Mouse (Mus musculus) heart, postnatal 10 days (tissue): Measurements from ENCODE around the gene Slc4a1. TPM values are rescaled to one million over a fixed set of nuclear protein-coding genes. Genes with fewer than 3 reads are reported as not detected.

Experiments used
- DNase-seq, 2 experiments: peaks; one replicate each; pipeline ENCODE4 v3.0.0; 2021
- intact Hi-C: fragments of 180-260 bp; cut with DNase I; formaldehyde crosslinking; loops from one replicate; pipeline ENCODE4 v1.15.1; 2025
- microRNA-seq, 2 experiments: library from miRNA; unstranded; fragments of <30 nt; microRNA quantifications; one replicate each; pipeline ENCODE4 v1.2.0; 2022
- total RNA-seq, 2 experiments: library from RNA; stranded (reverse); gene quantifications; 2 replicates each; pipeline ENCODE4 v1.2.3; 2021

Slc4a1 gene
- total RNA-seq, 2 experiments from 2014 or later: 3.5 to 13.0 TPM

GRCm38 (mm10) chr11:102310768-102311695 is 55.0 kb downstream of the Slc4a1 start:
- intact Hi-C loops: loop anchor here (10.0 kb wide), 1 partner anchor 244 kb away; the partner anchor contains the start of gene Gpatch8
- DNase-seq: no peak

- DNase-seq: no peak
- intact Hi-C loops: loop anchor here (1.0 to 10.0 kb wide), 3 partner anchors 101 to 245 kb away; partner anchors contain the start of genes Gpatch8 and Grn
These were observed 56.0 kb downstream of the Slc4a1 start for GRCm38 (mm10) chr11:102309821-102310617.

- intact Hi-C loops: loop anchor here (1.0 to 2.0 kb wide), 2 partner anchors 102 to 122 kb away; partner anchors contain the start of gene Grn
- DNase-seq: peak; percentile 97 to 98
These were observed 57.0 kb downstream of the Slc4a1 start for GRCm38 (mm10) chr11:102308979-102309378.

GRCm38 (mm10) chr11:102308104-102308503 is 57.9 kb downstream of the Slc4a1 start:
- intact Hi-C loops: loop anchor here (2.0 kb wide), 1 partner anchor 123 kb away; the partner anchor contains the start of gene Grn
- no peak for DNase-seq

GRCm38 (mm10) chr11:102305359-102305758 is 60.6 kb downstream of the Slc4a1 start:
- intact Hi-C loops: no loop called here
- no peak for DNase-seq

GRCm38 (mm10) chr11:102304141-102304540 is 61.9 kb downstream of the Slc4a1 start:
- no peak for DNase-seq
- intact Hi-C loops: no loop called here

GRCm38 (mm10) chr11:102299839-102300238 is 66.2 kb downstream of the Slc4a1 start:
- intact Hi-C loops: no loop called here
- peak; percentile 57 to 79 for DNase-seq

Small RNAs within 50 kb of the gene (microRNA-seq; reads per million reads assigned to microRNA genes)
- 0.35 to 0.71 reads per million in 2 experiments for gene Mir6930

Other genes starting within 250 kb of the Slc4a1 start
- gene Nags, start 220.7 kb downstream of the Slc4a1 start, total RNA-seq: under 1 TPM in 1 of 2 experiments, not detected in 1; 0.12 TPM
- 10 to 100 TPM; 13.7 to 14.7 TPM for gene Tmem101, start 209.8 kb downstream of the Slc4a1 start, total RNA-seq
- 10 to 100 TPM; 58.5 to 61.4 TPM for gene Lsm12, start 180.9 kb downstream of the Slc4a1 start, total RNA-seq
- 10 to 100 TPM; 37.9 to 38.1 TPM for gene G6pc3, start 176.6 kb downstream of the Slc4a1 start, total RNA-seq
- 100 to 1,000 TPM; 106 to 139 TPM for gene Hdac5, start 136.0 kb downstream of the Slc4a1 start, total RNA-seq
- gene BC030867, start 117.3 kb downstream of the Slc4a1 start, total RNA-seq: 1 to 10 TPM; 1.7 to 1.8 TPM
- under 1 TPM; 0.52 to 0.69 TPM for gene Asb16, start 97.5 kb downstream of the Slc4a1 start, total RNA-seq
- gene Tmub2, start 81.3 kb downstream of the Slc4a1 start, total RNA-seq: 10 to 100 TPM; 29.0 to 31.1 TPM
- gene Atxn7l3, start 69.6 kb downstream of the Slc4a1 start, total RNA-seq: 10 to 100 TPM; 34.1 to 38.3 TPM
- 10 to 100 TPM; 78.3 to 80.9 TPM for gene Ubtf, start 46.5 kb downstream of the Slc4a1 start, total RNA-seq
- under 1 TPM; 0.29 to 0.32 TPM for gene Rundc3a, start 27.2 kb upstream of the Slc4a1 start, total RNA-seq
- 100 to 1,000 TPM; 155 to 156 TPM for gene Slc25a39, start 41.7 kb upstream of the Slc4a1 start, total RNA-seq
- 100 to 1,000 TPM; 189 to 192 TPM for gene Grn, start 64.1 kb upstream of the Slc4a1 start, total RNA-seq
- 10 to 100 TPM; 20.0 to 23.8 TPM for gene Fam171a2, start 81.5 kb upstream of the Slc4a1 start, total RNA-seq
- gene Itga2b, start 103.9 kb upstream of the Slc4a1 start, total RNA-seq: 1 to 10 TPM; 2.8 to 4.6 TPM
- gene Gpatch8, start 190.2 kb upstream of the Slc4a1 start, total RNA-seq: 10 to 100 TPM; 25.2 to 28.2 TPM
- gene Gm11627, start 213.3 kb upstream of the Slc4a1 start, total RNA-seq: 1 to 10 TPM; 1.7 to 2.8 TPM
- gene Fzd2, start 238.2 kb upstream of the Slc4a1 start, total RNA-seq: 10 to 100 TPM; 11.1 to 15.7 TPM